Mouse (Mus musculus) kidney, embryonic 14.5 days (tissue): ENCODE measurements around the gene Tpsab1. TPM values are rescaled to one million over a fixed set of nuclear protein-coding genes. Genes with fewer than 3 reads are reported as not detected.

Experiments
- ATAC-seq: fragments of 200-750 bp; cut with Nextera tagmentation; 2 replicates; pipeline ENCODE4 v1.8.0; 2017; ENCODE audit warnings: moderate number of reproducible peaks, mild to moderate bottlenecking, moderate TSS enrichment, moderate library complexity; ENCODE audit not compliant: low FRiP score, low TSS enrichment
- H3K27ac ChIP-seq: fragments of 300-500 bp; sonication (generic); 2 replicates; pipeline ENCODE4 v1.5.1; 2014; ENCODE audit warnings: low read depth, mild to moderate bottlenecking, low read length, moderate library complexity, mixed read lengths
- H3K27me3 ChIP-seq: fragments of 300-500 bp; sonication (generic); 2 replicates; pipeline ENCODE4 v1.6.1; 2014; ENCODE audit warnings: mild to moderate bottlenecking, low read length; ENCODE audit not compliant: control insufficient read depth, insufficient read depth
- H3K36me3 ChIP-seq: fragments of 300-500 bp; sonication (generic); 2 replicates; pipeline ENCODE4 v1.6.1; 2014; ENCODE audit warnings: low read length, mixed read lengths; ENCODE audit not compliant: control insufficient read depth, insufficient read depth
- H3K4me1 ChIP-seq: fragments of 300-500 bp; sonication (generic); 2 replicates; pipeline ENCODE4 v1.6.1; 2014; ENCODE audit warnings: low read length, mixed read lengths; ENCODE audit not compliant: control insufficient read depth, insufficient read depth
- H3K4me2 ChIP-seq: fragments of 300-500 bp; sonication (generic); replicated peaks from 2 replicates; pipeline ENCODE4 v1.6.1; 2014; ENCODE audit warnings: low read depth, mild to moderate bottlenecking, low read length
- H3K4me3 ChIP-seq: fragments of 300-500 bp; sonication (generic); 2 replicates; pipeline ENCODE4 v1.5.1; 2014; ENCODE audit warnings: mild to moderate bottlenecking, low read length
- H3K9ac ChIP-seq: fragments of 300-500 bp; sonication (generic); 2 replicates; pipeline ENCODE4 v1.6.1; 2014; ENCODE audit warnings: low read depth, mild to moderate bottlenecking, low read length, moderate library complexity
- H3K9me3 ChIP-seq: fragments of 300-500 bp; sonication (generic); 2 replicates; pipeline ENCODE4 v1.6.1; 2016; ENCODE audit warnings: low read length; ENCODE audit not compliant: control insufficient read depth
- WGBS: fragments of 180-500 bp; shearing (Covaris S2); extraction: QIAGEN DNeasy Blood & Tissue Kit; methylation state at CpG from one replicate; pipeline ENCODE4 v1.1.7; 2014; 5-methylcytosine and 5-hydroxymethylcytosine counted together
- polyA plus RNA-seq: library from polyadenylated mRNA; unstranded; fragments of >200 nt; fragmentation: Nextera tagmentation; extraction: Ambion mirVana; gene quantifications from 2 replicates; pipeline ENCODE4 v1.2.1, GENCODE M21; 2014

The Tpsab1 gene
- polyA plus RNA-seq: 0.27 and 0.39 TPM in 2 replicates

- ATAC-seq: no peak
- no peak within 1 kb of the TSS for H3K9ac ChIP-seq
- 76% methylated on average over 4 of the region's 4 CpGs for WGBS
- no peak within 1 kb of the TSS for H3K27ac ChIP-seq
- no peaks in the 10 kb centered on the region for H3K4me1 ChIP-seq
- no peak within 1 kb of the TSS for H3K4me3 ChIP-seq
- no peaks in the 10 kb centered on the region for H3K36me3 ChIP-seq
- no peak within 1 kb of the TSS for H3K4me2 ChIP-seq
- no peaks in the 10 kb centered on the region for H3K9me3 ChIP-seq
- no peaks in the 10 kb centered on the region for H3K27me3 ChIP-seq
These were observed at the start of gene Tpsab1 for GRCm38 (mm10) chr17:25345462-25345861. Gene Tpsab1 (minus strand): TSS chr17:25345562.

- H3K27ac ChIP-seq: no peak overlapping the region
- H3K9me3 ChIP-seq: no peaks in the 10 kb centered on the region
- no peak for ATAC-seq
- H3K9ac ChIP-seq: no peak overlapping the region
- no peak overlapping the region for H3K4me3 ChIP-seq
- WGBS: 87% methylated on average over 4 of the region's 4 CpGs
- no peaks in the 10 kb centered on the region for H3K4me1 ChIP-seq
- H3K27me3 ChIP-seq: no peaks in the 10 kb centered on the region; the same call in 1 of the 2 replicates
- H3K4me2 ChIP-seq: no peak overlapping the region
- H3K36me3 ChIP-seq: peaks cover 12% of the 10 kb centered on the region; the same call in 1 of the 2 replicates
These were observed 49.2 kb upstream of the Tpsab1 start for GRCm38 (mm10) chr17:25394526-25394925.

- H3K9ac ChIP-seq: no peak overlapping the region
- H3K4me3 ChIP-seq: no peak overlapping the region
- 35% methylated on average over 9 of the region's 9 CpGs for WGBS
- no peaks in the 10 kb centered on the region for H3K9me3 ChIP-seq
- H3K27me3 ChIP-seq: no peaks in the 10 kb centered on the region
- no peaks in the 10 kb centered on the region for H3K4me1 ChIP-seq
- H3K4me2 ChIP-seq: no peak overlapping the region
- ATAC-seq: peak; percentile 59
- H3K36me3 ChIP-seq: peaks cover 7% of the 10 kb centered on the region; the same call in 1 of the 2 replicates
- no peak overlapping the region for H3K27ac ChIP-seq
These were observed 28.6 kb upstream of the Tpsab1 start for GRCm38 (mm10) chr17:25374011-25374410.

- H3K4me1 ChIP-seq: no peaks in the 10 kb centered on the region
- H3K9me3 ChIP-seq: no peaks in the 10 kb centered on the region
- no peak overlapping the region for H3K27ac ChIP-seq
- H3K4me2 ChIP-seq: no peak overlapping the region
- H3K9ac ChIP-seq: no peak overlapping the region
- H3K4me3 ChIP-seq: no peak overlapping the region
- no peaks in the 10 kb centered on the region for H3K27me3 ChIP-seq
- ATAC-seq: no peak
- peaks cover 7% of the 10 kb centered on the region; the same call in 1 of the 2 replicates for H3K36me3 ChIP-seq
- WGBS: 70% methylated on average over 8 of the region's 8 CpGs
These were observed 27.1 kb upstream of the Tpsab1 start for GRCm38 (mm10) chr17:25372491-25372890.

GRCm38 (mm10) chr17:25368973-25369372 lies 23.6 kb upstream of the Tpsab1 start, which contains the start of gene Tpsg1:
Gene Tpsg1 (plus strand): TSS chr17:25369273.
- Histone ChIP-seq H3K9me3 (no peaks in the 10 kb centered on the region), H3K4me2 (no peak within 1 kb of the TSS), H3K27me3 (no peaks in the 10 kb centered on the region), H3K9ac (no peak within 1 kb of the TSS), H3K36me3 (no peaks in the 10 kb centered on the region), H3K4me1 (no peaks in the 10 kb centered on the region), H3K27ac (no peak within 1 kb of the TSS), H3K4me3 (no peak within 1 kb of the TSS)
- no peak for ATAC-seq
- 86% methylated on average over 3 of the region's 3 CpGs for WGBS

DNA sequence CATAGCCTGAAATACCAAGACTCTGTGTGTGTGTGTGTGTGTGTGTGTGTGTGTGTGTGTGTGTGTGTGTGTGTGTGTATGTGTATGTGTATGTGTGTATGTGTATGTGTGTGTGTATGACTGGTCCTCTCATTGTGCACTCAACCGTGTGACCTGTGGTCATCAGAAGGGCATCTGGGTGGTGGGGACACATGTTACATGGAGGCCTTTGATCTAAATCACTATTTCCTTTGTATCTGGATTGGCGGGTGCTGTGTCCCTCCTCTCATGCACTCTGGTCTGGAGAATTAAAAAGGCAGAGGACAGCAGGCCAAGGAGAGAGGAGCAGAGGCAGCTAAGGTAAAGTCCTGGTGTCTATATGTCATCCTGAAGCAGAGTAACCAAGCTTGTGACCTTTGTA lies 20.6 kb upstream of the Tpsab1 start, which contains the start of gene Tpsb2:
TSS of gene Tpsb2 (plus strand) at position 301 of the 400 bp plus-strand sequence.
- WGBS: 74% methylated on average over 2 of the region's 2 CpGs
- Histone ChIP-seq H3K27me3 (no peaks in the 10 kb centered on the region), H3K9ac (no peak within 1 kb of the TSS), H3K27ac (no peak within 1 kb of the TSS), H3K9me3 (no peaks in the 10 kb centered on the region), H3K4me2 (no peak within 1 kb of the TSS), H3K36me3 (no peaks in the 10 kb centered on the region), H3K4me3 (no peak within 1 kb of the TSS), H3K4me1 (no peaks in the 10 kb centered on the region)
- ATAC-seq: no peak

- H3K27me3 ChIP-seq: no peaks in the 10 kb centered on the region
- no peaks in the 10 kb centered on the region for H3K36me3 ChIP-seq
- ATAC-seq: no peak
- 14% methylated on average over 1 of the region's 1 CpGs for WGBS
- H3K9ac ChIP-seq: no peak overlapping the region
- H3K27ac ChIP-seq: no peak overlapping the region
- H3K4me3 ChIP-seq: no peak overlapping the region
- H3K9me3 ChIP-seq: no peaks in the 10 kb centered on the region
- no peaks in the 10 kb centered on the region for H3K4me1 ChIP-seq
- H3K4me2 ChIP-seq: no peak overlapping the region
These were observed 18.4 kb upstream of the Tpsab1 start for GRCm38 (mm10) chr17:25363726-25364125.

DNA sequence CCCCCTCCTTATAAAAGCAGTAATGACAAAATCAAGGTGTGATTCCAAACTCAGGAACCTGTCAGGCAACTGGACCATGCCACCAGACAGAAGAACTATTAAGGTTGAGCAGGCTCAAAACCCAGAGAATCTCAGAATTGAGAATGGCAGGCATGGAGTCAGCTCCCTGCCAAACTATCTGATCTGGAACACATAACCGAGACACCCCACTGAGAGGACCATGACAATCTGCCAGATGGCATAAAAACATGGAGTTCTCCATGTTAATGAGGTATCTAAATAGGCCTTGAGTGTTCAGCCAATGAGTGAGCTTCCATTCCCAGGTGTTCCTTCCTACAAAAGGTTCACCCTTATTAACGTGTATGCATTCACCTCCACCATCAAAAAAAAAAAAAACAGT lies 15.9 kb upstream of the Tpsab1 start:
- WGBS: 65% methylated on average over 2 of the region's 2 CpGs
- Histone ChIP-seq H3K4me1 (no peaks in the 10 kb centered on the region), H3K36me3 (no peaks in the 10 kb centered on the region), H3K4me2 (no peak overlapping the region), H3K27me3 (no peaks in the 10 kb centered on the region), H3K9me3 (no peaks in the 10 kb centered on the region), H3K4me3 (no peak overlapping the region), H3K27ac (no peak overlapping the region), H3K9ac (no peak overlapping the region)
- no peak for ATAC-seq

GRCm38 (mm10) chr17:25341490-25341889 lies 3.9 kb downstream of the Tpsab1 start:
- H3K9me3 ChIP-seq: no peaks in the 10 kb centered on the region
- no peak for ATAC-seq

More at GRCm38 (mm10) chr17:25341490-25341889, 3.9 kb downstream of the Tpsab1 start:
- Histone ChIP-seq H3K9ac (no peak overlapping the region), H3K4me1 (no peaks in the 10 kb centered on the region), H3K27ac (no peak overlapping the region), H3K27me3 (no peaks in the 10 kb centered on the region), H3K36me3 (no peaks in the 10 kb centered on the region), H3K4me3 (no peak overlapping the region), H3K4me2 (no peak overlapping the region)
- WGBS: 29% methylated on average over 3 of the region's 3 CpGs
